Mouse (Mus musculus) right cerebral cortex, postnatal 25 days (tissue): ENCODE measurements at regions not wholly inside any gene's neighbourhood (a gene's known extent, or its start where the extent isn't known, plus 50 kb on each side); places are given as distances from the start of the nearest gene placed in this dataset.

Experiments
- DNase-seq: peaks from one replicate; pipeline ENCODE4 v3.0.0; 2022

GRCm38 (mm10) chr4:54611990-54612980, 332.6 kb upstream of the Zfp462 start:
- no peak for DNase-seq

DNA sequence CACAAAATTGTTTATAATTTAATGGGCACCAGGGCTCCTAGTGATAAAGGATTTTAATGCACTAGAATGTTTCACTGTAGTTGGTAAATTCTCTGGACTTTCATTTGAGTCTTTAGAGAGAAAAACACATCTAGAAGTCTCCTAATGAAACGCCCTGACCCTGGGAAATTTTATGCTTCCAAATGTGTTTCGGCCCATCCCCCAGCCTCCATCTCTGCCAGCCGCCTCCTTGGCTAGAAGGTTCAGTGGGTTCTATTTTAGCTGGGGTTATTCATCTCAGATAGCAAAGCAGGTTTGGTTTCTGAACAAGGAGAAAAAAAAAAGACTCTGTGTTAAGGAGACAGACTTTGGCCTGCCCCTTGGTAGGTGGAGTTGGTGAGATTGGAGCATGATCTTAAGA, 331.8 kb upstream of the Zfp462 start:
- no peak for DNase-seq

DNA sequence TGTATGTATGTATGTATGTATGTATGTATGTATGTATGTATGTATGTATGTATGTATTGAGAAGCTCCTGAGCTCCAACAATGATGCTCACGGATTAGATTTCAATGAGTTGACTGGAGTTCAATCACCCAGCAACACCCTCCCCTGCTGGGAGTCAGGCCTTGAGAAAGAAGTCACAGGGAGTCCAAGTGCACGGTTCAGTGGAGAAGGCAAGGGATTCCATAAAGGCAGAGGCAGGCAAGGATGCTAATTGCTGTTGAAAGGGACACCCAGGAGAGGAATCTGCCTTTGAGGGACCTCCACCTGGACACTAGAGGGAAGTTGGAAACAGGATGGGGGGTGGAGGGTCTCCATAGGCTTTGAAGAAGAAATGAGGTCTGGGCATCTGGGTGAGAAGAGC, 331.2 kb upstream of the Zfp462 start:
- no peak for DNase-seq

- no peak for DNase-seq
Measured at GRCm38 (mm10) chr4:54615886-54616285, 329.0 kb upstream of the Zfp462 start.

DNA sequence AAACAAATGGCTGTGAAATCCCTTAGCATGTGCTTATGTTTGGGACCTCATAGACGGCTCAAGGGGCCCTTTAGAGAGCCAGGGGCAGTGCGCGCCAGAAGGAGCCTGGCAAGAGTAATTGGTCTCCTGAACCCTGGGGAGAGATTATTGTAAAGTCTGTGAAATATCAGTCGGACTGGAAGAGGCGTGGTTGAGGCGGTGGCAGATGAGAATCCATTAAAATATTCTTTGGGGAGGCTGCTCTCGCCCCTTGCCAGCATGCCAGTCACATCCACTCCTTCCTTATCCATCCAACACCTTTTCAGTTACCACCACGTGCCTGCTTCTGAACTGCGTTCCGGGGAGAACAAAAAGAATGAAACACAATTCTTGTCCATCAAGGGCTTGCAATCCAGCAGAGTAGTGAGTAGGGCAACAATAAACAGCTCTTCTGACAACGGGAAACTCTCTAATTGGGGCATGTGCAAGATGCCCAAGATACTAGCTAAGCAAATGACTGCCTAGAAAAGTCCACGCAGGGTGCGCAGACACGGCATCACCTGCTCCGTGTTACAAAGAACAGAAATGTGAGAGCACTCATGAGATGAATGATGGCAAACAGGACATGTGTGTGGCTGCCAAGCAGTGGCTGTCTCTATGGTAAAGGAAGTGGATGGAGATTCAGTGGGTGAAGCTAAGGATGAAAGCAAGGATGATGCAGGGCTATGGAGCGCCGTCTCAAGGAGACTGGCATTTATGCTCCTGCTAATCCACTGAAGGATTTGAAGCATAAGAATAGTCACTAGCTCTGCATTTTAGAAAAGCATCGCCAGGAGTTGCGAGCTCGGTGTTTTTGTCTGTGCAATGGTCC, 320.6 kb upstream of the Zfp462 start:
- DNase-seq: no peak

DNA sequence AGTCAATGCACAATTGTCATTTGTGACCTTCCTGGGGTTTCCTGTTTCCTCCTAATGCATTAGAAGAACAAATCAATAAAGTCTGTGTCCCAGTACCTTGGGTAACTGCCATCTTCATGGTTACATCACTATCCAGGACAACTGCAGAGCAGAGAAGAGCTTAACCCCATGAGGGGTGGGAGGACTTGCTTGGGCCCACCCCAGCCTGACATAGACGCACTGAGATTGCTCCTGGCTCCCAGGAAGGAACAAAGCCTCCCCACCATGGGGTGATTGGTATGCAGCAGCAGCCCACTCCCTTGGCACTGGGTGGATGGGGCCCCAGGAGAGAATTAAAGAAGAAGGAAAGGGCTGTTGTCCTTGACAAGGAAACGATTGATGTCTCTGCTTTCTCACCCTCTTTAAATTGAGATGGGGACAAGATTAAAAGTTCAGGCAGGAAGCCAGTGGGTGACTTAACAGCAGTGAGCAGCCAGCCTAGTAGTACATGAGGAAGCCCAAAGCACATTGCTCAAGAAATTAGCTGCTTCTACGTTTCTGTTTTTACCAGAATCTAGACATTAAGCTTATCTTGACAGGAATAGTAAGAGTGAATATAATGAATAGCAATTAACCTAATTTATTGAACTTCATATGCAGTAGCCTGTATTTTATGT, 307.7 kb upstream of the Zfp462 start:
- DNase-seq: no peak

DNA sequence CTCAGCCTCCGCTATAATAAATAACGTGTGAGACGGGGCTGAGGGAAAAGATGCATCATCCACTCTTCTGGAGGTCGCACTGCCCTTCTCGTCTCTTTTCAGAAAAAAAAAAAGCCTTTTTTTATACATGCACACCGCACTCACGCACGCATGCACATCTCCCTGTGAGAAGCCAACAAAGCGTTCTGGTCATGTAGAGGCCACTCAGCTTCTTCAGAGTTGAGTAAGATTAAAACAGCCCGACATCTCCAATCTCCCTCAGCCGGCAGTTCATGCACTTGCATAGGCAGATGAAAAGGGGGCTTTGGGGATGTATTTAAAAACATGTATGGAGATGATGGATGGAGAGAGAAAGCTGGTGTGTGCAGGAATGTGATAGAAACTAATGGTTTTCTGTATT, 298.8 kb upstream of the Zfp462 start:
- DNase-seq: no peak

DNA sequence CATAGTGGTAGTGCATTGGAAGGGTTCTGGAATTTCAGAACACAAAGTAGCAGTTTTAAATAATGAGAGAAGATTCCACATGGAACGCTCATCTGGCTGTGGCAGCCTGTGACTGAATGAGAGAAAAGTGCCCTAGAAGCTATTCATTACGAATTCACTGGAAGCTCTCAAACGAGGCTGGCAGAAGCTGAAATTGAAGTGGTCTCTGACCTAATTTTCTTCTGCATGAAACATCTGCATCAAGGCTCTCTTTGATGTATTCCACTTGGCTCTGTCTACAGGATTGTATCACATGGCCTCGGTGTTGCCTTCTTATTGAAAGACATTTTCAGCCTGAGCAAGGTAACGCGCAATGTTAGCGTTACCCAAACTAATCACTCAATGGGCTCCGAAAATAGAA, 298.4 kb upstream of the Zfp462 start:
- no peak for DNase-seq

- no peak for DNase-seq
Measured at GRCm38 (mm10) chr4:54648254-54648653, 296.6 kb upstream of the Zfp462 start.

- DNase-seq: no peak
Measured at GRCm38 (mm10) chr4:54651646-54652110, 293.2 kb upstream of the Zfp462 start.

- DNase-seq: no peak
Measured at GRCm38 (mm10) chr4:54652111-54653021, 292.5 kb upstream of the Zfp462 start.

DNA sequence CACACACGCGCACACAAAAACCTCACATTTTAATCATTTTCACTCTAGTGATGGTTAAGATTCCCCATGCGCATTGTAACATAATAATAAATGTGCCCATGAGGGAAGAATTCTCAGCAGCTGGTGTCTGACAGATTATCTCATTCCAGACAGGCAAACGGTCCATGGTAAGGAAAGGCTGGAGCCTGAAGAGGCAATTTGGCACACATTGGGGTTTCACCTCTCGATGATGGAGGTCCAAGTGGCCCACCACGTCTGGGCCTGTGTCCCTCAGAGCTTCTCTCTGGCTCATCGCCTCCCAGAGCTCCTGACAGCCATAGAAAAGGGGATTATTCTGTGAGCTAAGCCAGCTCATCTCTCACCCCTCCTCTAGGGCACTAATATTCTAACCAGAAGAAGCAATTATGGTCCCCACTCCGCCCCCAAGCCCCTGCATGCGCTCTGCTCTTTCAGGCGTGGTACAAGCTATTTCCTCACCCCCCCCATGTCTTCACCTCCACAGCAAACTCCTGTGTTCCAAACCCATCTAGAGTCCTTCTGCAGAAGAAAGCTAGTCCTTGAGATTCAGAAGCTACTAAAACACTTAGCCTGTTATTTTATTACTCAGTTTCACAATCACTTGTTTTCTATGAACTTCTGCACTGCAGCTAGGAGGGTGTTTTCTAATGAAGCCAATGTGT, 291.6 kb upstream of the Zfp462 start:
- DNase-seq: no peak
